Mouse (Mus musculus) lung, postnatal 0 days (tissue): ENCODE measurements around the gene Rph3al. TPM values are rescaled to one million over a fixed set of nuclear protein-coding genes. Genes with fewer than 3 reads are reported as not detected.

Source experiments
- ATAC-seq: fragments of 200-750 bp; cut with Nextera tagmentation; 2 replicates; pipeline ENCODE4 v1.8.0; 2017; ENCODE audit warnings: moderate library complexity
- DNase-seq: peaks from one replicate; pipeline ENCODE4 v3.0.0-alpha.2; 2016; ENCODE audit warnings: low spot score
- H3K27ac ChIP-seq: fragments of 300-500 bp; sonication (generic); 2 replicates; pipeline ENCODE4 v1.5.1; 2014; ENCODE audit warnings: antibody characterized with exemption, mild to moderate bottlenecking, low read length, mixed read lengths
- H3K27me3 ChIP-seq: fragments of 300-500 bp; sonication (generic); replicated peaks from 2 replicates; pipeline ENCODE4 v1.6.1; 2014; ENCODE audit warnings: low read length, mixed read lengths; ENCODE audit not compliant: insufficient read depth
- H3K36me3 ChIP-seq: fragments of 300-500 bp; sonication (generic); 2 replicates; pipeline ENCODE4 v1.6.1; 2014; ENCODE audit warnings: low read length, mixed read lengths; ENCODE audit not compliant: insufficient read depth
- H3K4me1 ChIP-seq: fragments of 300-500 bp; sonication (generic); 2 replicates; pipeline ENCODE4 v1.6.1; 2014; ENCODE audit warnings: antibody characterized with exemption, low read depth, low read length, mixed read lengths; ENCODE audit not compliant: insufficient read depth
- H3K4me2 ChIP-seq: fragments of 300-500 bp; sonication (generic); replicated peaks from 2 replicates; pipeline ENCODE4 v1.6.1; 2014; ENCODE audit warnings: low read depth, mild to moderate bottlenecking, low read length, moderate library complexity, mixed read lengths
- H3K4me3 ChIP-seq: fragments of 300-500 bp; sonication (generic); 2 replicates; pipeline ENCODE4 v1.5.1; 2014; ENCODE audit warnings: low read depth, low read length
- H3K9ac ChIP-seq: fragments of 300-500 bp; sonication (generic); replicated peaks from 2 replicates; pipeline ENCODE4 v1.6.1; 2014; ENCODE audit warnings: low read depth, mild to moderate bottlenecking
- H3K9me3 ChIP-seq: fragments of 300-500 bp; sonication (generic); 2 replicates; pipeline ENCODE4 v1.6.1; 2016; ENCODE audit warnings: low read length, mixed read lengths
- CTCF ChIP-seq: IDR thresholded peaks from 2 replicates; pipeline ENCODE4 v1.5.1; 2016; ENCODE audit warnings: antibody characterized with exemption, mild to moderate bottlenecking
- EP300 ChIP-seq: IDR thresholded peaks from 2 replicates; pipeline ENCODE4 v1.6.1; 2016; ENCODE audit warnings: antibody characterized with exemption, mild to moderate bottlenecking, control low read depth
- WGBS: fragments of 180-500 bp; shearing (Covaris S2); extraction: QIAGEN DNeasy Blood & Tissue Kit; methylation state at CpG from one replicate; pipeline ENCODE4 v1.1.7; 2014; 5-methylcytosine and 5-hydroxymethylcytosine counted together
- polyA plus RNA-seq: library from polyadenylated mRNA; unstranded; fragments of >200 nt; fragmentation: Nextera tagmentation; extraction: Ambion mirVana; gene quantifications from 2 replicates; pipeline ENCODE4 v1.2.1, GENCODE M21; 2015

Rph3al gene
- polyA plus RNA-seq, 1 experiment from 2014 or later, result 11.0 TPM

GRCm38 (mm10) chr11:75807486-75807885, 130.7 kb downstream of the Rph3al start:
- no peak overlapping the region for H3K4me2 ChIP-seq
- no peak for TF ChIP-seq EP300
- TF ChIP-seq CTCF, result no peak
- no peak overlapping the region for H3K27ac ChIP-seq
- no peak overlapping the region for H3K4me3 ChIP-seq
- no peaks in the 10 kb centered on the region for H3K4me1 ChIP-seq
- H3K9me3 ChIP-seq, result no peaks in the 10 kb centered on the region
- no peaks in the 10 kb centered on the region for H3K27me3 ChIP-seq
- ATAC-seq (no peak), DNase-seq (peak; percentile 39)
- no peak overlapping the region for H3K9ac ChIP-seq
- H3K36me3 ChIP-seq, result no peaks in the 10 kb centered on the region
- 26% methylated on average over 5 of the region's 5 CpGs for WGBS

GRCm38 (mm10) chr11:75801771-75802550, 136.3 kb downstream of the Rph3al start:
- H3K27ac ChIP-seq, result no peak overlapping the region
- ATAC-seq, result no peak
- WGBS, result 51% methylated on average over 7 of the region's 7 CpGs

GRCm38 (mm10) chr11:75801369-75801768, 136.9 kb downstream of the Rph3al start:
- H3K4me3 ChIP-seq, result no peak overlapping the region
- TF ChIP-seq EP300 (no peak), CTCF (no peak)
- no peak overlapping the region for H3K4me2 ChIP-seq
- no peaks in the 10 kb centered on the region for H3K9me3 ChIP-seq
- DNase-seq (no peak), ATAC-seq (no peak)
- H3K27ac ChIP-seq, result no peak overlapping the region
- WGBS, result 76% methylated on average over 4 of the region's 4 CpGs
- no peaks in the 10 kb centered on the region for H3K4me1 ChIP-seq
- H3K9ac ChIP-seq, result no peak overlapping the region
- peaks cover 9% of the 10 kb centered on the region for H3K27me3 ChIP-seq
- no peaks in the 10 kb centered on the region for H3K36me3 ChIP-seq

More at GRCm38 (mm10) chr11:75801771-75802550, 136.3 kb downstream of the Rph3al start:
- Histone ChIP-seq H3K27me3 (peaks cover 4% of the 10 kb centered on the region), H3K4me2 (no peak overlapping the region), H3K4me1 (no peaks in the 10 kb centered on the region), H3K9me3 (no peaks in the 10 kb centered on the region), H3K9ac (no peak overlapping the region), H3K36me3 (no peaks in the 10 kb centered on the region), H3K4me3 (no peak overlapping the region)
- TF ChIP-seq EP300 (no peak), CTCF (no peak)
- DNase-seq, result no peak

GRCm38 (mm10) chr11:75796536-75797246, 141.5 kb downstream of the Rph3al start:
- H3K27me3 ChIP-seq, result peaks cover 31% of the 10 kb centered on the region
- no peak overlapping the region for H3K4me2 ChIP-seq
- no peaks in the 10 kb centered on the region for H3K36me3 ChIP-seq
- peak; percentile 37 for ATAC-seq
- no peak for DNase-seq
- peak; percentile 93 for TF ChIP-seq EP300
- TF ChIP-seq CTCF, result no peak
- H3K27ac ChIP-seq, result no peak overlapping the region
- H3K4me3 ChIP-seq, result no peak overlapping the region
- no peaks in the 10 kb centered on the region for H3K4me1 ChIP-seq
- no peaks in the 10 kb centered on the region for H3K9me3 ChIP-seq
- 66% methylated on average over 13 of the region's 13 CpGs for WGBS
- H3K9ac ChIP-seq, result no peak overlapping the region

- Histone ChIP-seq H3K4me3 (peak within 1 kb of the TSS; percentile 38), H3K27ac (no peak within 1 kb of the TSS), H3K4me2 (peak within 1 kb of the TSS; percentile 62), H3K36me3 (no peaks in the 10 kb centered on the region), H3K9ac (no peak within 1 kb of the TSS), H3K4me1 (no peaks in the 10 kb centered on the region), H3K9me3 (no peaks in the 10 kb centered on the region), H3K27me3 (peaks cover 31% of the 10 kb centered on the region)
- ATAC-seq (peak; percentile 56), DNase-seq (peak; percentile 45)
- 4% methylated on average over 33 of the region's 37 CpGs for WGBS
- TF ChIP-seq CTCF, result no peak
These were observed 142.2 kb downstream of the Rph3al start, which contains the start of gene Doc2b for GRCm38 (mm10) chr11:75796029-75796445. TSS of gene Doc2b (minus strand) at chr11:75796049.

GRCm38 (mm10) chr11:75795321-75795636, 142.9 kb downstream of the Rph3al start:
- H3K4me1 ChIP-seq, result no peaks in the 10 kb centered on the region
- 1% methylated on average over 16 of the region's 42 CpGs for WGBS
- H3K9ac ChIP-seq, result no peak overlapping the region
- no peaks in the 10 kb centered on the region for H3K9me3 ChIP-seq
- peak overlapping the region; percentile 62 for H3K4me2 ChIP-seq
- H3K4me3 ChIP-seq, result peak overlapping the region; percentile 38
- no peak overlapping the region for H3K27ac ChIP-seq
- ATAC-seq (0 out of 2 replicates have a peak, but pooled peaks have one; percentile 8), DNase-seq (no peak)
- H3K36me3 ChIP-seq, result no peaks in the 10 kb centered on the region
- peaks cover 31% of the 10 kb centered on the region for H3K27me3 ChIP-seq
- no peak for TF ChIP-seq EP300
- no peak for TF ChIP-seq CTCF
